Mouse (Mus musculus) thymus, adult 2 months (tissue): ENCODE results near the gene Actg1.

Source experiments
- CTCF ChIP-seq: fragments of 200-500 bp; IDR thresholded peaks from 2 replicates; pipeline ENCODE4 v1.5.1; 2012; ENCODE audit warnings: mild to moderate bottlenecking, control low read depth, low read length, moderate library complexity, borderline replicate concordance; ENCODE audit not compliant: control insufficient read depth, poor library complexity, insufficient read depth; ENCODE audit errors: extremely low read depth
- POLR2A ChIP-seq: fragments of 200-500 bp; IDR thresholded peaks from 2 replicates; pipeline ENCODE4 v1.6.1; 2012; ENCODE audit warnings: mild to moderate bottlenecking, low read length, control low read depth, moderate library complexity; ENCODE audit not compliant: control insufficient read depth, poor library complexity, insufficient read depth; ENCODE audit errors: extremely low read depth

DNA sequence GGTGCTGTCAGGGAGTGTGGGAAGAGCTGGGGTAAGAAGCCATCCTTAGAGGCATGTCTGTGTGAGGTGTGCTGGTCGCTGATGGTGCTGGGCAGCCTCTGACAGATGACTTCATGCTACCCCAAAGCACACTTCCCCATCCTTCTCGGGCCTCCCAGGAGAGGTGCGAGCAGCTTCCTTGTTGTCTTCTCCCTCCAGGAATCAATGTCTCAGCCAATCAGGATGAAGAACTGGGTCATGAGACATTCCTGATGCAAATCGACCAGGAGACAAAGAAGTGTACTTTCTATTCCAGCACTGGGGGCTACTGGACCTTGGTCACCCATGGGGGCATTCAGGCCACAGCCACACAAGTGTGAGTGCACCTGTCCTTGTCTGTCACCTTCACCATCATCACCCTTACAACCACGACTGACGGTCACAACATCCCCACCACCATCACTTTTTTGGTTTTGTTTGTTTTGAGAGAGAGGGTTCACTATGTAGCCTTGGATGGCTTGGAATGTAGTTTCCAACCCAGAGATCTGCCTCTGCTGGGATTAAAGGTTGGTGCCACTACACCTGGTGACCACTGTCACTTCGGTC lies 18.2 kb upstream of the Actg1 start:
- no peak for TF ChIP-seq POLR2A
- no peak for TF ChIP-seq CTCF
